Mouse (Mus musculus) kidney, embryonic 15.5 days (tissue): Measurements from ENCODE around the gene Zmym6. TPM values are rescaled to one million over a fixed set of nuclear protein-coding genes. Genes with fewer than 3 reads are reported as not detected.

Experiments used
- ATAC-seq: fragments of 200-750 bp; cut with Nextera tagmentation; replicated peaks from 2 replicates; pipeline ENCODE4 v1.8.0; 2017; ENCODE audit warnings: moderate TSS enrichment; ENCODE audit not compliant: low FRiP score
- H3K27ac ChIP-seq: fragments of 300-500 bp; sonication (generic); 2 replicates; pipeline ENCODE4 v1.5.1; 2015; ENCODE audit warnings: mild to moderate bottlenecking, inconsistent platforms
- H3K27me3 ChIP-seq: fragments of 300-500 bp; sonication (generic); 2 replicates; pipeline ENCODE4 v1.6.1; 2015; ENCODE audit warnings: inconsistent platforms
- H3K36me3 ChIP-seq: fragments of 300-500 bp; sonication (generic); 2 replicates; pipeline ENCODE4 v1.6.1; 2015; ENCODE audit warnings: inconsistent platforms
- H3K4me1 ChIP-seq: fragments of 300-500 bp; sonication (generic); 2 replicates; pipeline ENCODE4 v1.6.1; 2015; ENCODE audit warnings: inconsistent platforms
- H3K4me2 ChIP-seq: fragments of 300-500 bp; sonication (generic); 2 replicates; pipeline ENCODE4 v1.6.1; 2015; ENCODE audit warnings: moderate library complexity, mild to moderate bottlenecking, inconsistent platforms
- H3K4me3 ChIP-seq: fragments of 300-500 bp; sonication (generic); replicated peaks from 2 replicates; pipeline ENCODE4 v1.5.1; 2015; ENCODE audit warnings: mild to moderate bottlenecking, inconsistent platforms
- H3K9ac ChIP-seq: fragments of 300-500 bp; sonication (generic); 2 replicates; pipeline ENCODE4 v1.6.1; 2015; ENCODE audit warnings: mild to moderate bottlenecking, inconsistent platforms
- H3K9me3 ChIP-seq: fragments of 300-500 bp; sonication (generic); replicated peaks from 2 replicates; pipeline ENCODE4 v1.6.1; 2016; ENCODE audit warnings: inconsistent platforms
- WGBS: fragments of 180-500 bp; shearing (Covaris S2); methylation state at CpG from one replicate; pipeline ENCODE4 v1.1.7; 2015; ENCODE audit warnings: mixed read lengths; 5-methylcytosine and 5-hydroxymethylcytosine counted together
- polyA plus RNA-seq: library from polyadenylated mRNA; unstranded; fragments of >200 nt; fragmentation: Nextera tagmentation; extraction: Ambion mirVana; gene quantifications from 2 replicates; pipeline ENCODE4 v1.2.1, GENCODE M21; 2015

Zmym6 gene
- 18.7 and 19.3 TPM in 2 replicates for polyA plus RNA-seq

DNA sequence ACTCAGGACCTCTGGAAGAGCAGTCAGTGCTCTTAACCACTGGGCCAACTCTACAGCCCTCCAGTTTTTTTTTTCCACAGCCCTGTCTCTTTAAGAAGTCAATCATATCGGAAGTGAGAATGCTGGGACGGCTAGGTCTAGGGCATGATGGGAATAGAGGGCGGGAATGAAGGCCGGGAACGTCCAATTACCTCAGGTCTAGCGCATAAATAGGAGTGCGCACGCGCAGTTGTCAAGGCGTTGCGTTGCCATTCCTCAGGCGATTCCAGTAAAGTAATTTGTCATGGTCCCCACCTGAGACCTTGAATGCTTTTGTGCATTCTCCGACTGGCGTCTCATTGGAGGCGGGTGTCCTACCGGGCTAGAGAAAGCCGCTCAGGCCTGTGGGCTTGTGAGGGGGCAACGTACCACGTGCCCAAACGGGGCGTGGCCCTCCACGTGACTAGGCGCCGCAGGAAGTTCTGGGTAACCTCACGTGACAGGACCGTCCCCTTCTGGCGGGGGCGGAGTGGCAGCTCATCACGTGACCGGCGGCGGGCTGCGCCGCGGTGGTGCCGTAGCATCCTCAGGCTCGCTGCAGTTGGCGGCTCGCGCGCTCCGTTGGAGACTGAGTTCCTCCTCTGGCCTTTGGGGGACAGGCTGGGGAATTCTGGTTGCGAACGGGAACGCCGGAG lies at the start of gene Zmym6:
TSS of gene Zmym6 (plus strand) at position 509 of the 674 bp plus-strand sequence.
- H3K9ac ChIP-seq = peak within 1 kb of the TSS; percentile 61
- H3K4me3 ChIP-seq = peak within 1 kb of the TSS; percentile 66
- no peaks in the 10 kb centered on the region for H3K27me3 ChIP-seq
- no peaks in the 10 kb centered on the region for H3K36me3 ChIP-seq
- H3K27ac ChIP-seq = peak within 1 kb of the TSS; percentile 95
- H3K9me3 ChIP-seq = no peaks in the 10 kb centered on the region
- peaks cover 10% of the 10 kb centered on the region for H3K4me1 ChIP-seq
- ATAC-seq = peak; percentile 97
- H3K4me2 ChIP-seq = peak within 1 kb of the TSS; percentile 79
- under 1% methylated on average over 46 of the region's 46 CpGs for WGBS

DNA sequence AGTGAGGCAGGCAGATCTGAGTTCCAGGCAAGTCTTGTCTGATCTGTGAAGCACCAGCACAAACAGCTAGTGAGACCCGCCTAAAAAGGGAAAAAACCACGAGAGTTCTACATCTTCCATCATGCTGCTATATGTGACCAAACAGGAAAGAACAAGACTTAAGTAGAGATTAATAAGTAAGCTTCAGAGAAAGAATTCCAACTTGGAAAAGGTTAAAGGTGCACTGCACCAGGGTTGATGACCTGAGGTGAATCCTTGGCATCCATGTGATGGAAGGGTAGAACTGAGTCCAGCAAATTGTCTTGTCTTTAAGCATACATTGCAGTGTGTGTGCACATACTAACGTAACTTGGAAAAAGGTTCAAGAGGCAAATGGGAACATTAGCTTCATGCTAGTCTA lies 40.0 kb upstream of the Zmym6 start:
- peaks cover 7% of the 10 kb centered on the region; the same call in 1 of the 2 replicates for H3K4me1 ChIP-seq
- peaks cover 92% of the 10 kb centered on the region for H3K36me3 ChIP-seq
- 0 out of 2 replicates have a peak overlapping the region, but pooled peaks have one; percentile 4 for H3K27ac ChIP-seq
- no peaks in the 10 kb centered on the region for H3K27me3 ChIP-seq
- 92% methylated on average over 3 of the region's 3 CpGs for WGBS
- no peaks in the 10 kb centered on the region for H3K9me3 ChIP-seq
- no peak overlapping the region for H3K4me3 ChIP-seq
- no peak for ATAC-seq
- no peak overlapping the region for H3K9ac ChIP-seq
- no peak overlapping the region for H3K4me2 ChIP-seq

DNA sequence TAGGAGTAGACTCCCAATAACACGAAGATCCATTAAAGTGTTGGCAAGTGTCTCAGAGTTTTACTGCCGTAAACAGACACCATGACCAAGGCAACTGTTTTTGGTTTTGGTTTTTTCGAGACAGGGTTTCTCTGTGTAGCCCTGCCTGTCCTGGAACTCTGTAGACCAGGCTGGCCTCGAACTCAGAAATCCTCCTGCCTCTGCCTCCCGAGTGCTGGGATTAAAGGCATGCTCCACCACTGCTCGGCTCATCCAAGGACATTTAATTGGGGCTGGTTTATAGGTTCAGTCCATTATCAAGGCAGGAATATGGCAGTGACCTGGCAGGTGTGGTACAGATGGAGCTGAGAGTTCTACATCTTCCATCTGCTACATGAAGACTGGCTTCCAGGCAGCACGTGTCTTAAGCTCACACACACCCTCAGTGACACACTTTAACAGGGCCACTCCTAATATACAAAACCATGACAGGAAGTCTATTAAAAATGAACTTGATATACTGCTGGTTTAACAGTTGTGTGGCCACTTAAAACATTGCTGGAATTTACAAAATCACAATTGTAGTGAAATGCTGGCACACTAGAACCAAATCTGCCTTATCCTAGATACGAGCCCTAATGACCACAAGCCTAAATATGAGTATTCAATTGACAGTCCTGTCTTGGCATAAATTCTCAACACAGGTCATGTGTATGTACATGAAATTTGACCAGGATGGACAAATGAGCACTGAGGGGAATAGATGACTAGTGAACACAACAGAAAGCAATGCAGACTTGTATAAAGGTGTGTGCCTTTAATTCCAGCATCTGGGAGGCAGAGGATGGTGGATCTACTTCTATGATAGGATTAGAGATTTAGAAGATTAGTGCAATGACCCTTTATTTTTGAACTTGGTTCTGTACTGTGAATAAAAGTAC lies 39.0 kb upstream of the Zmym6 start:
- Histone ChIP-seq H3K9me3 (no peaks in the 10 kb centered on the region), H3K9ac (no peak overlapping the region), H3K36me3 (peaks cover 89% of the 10 kb centered on the region), H3K27ac (no peak overlapping the region), H3K4me3 (no peak overlapping the region), H3K4me1 (0 out of 2 replicates have a peak, but pooled peaks cover 4% of the 10 kb centered on the region), H3K4me2 (no peak overlapping the region), H3K27me3 (no peaks in the 10 kb centered on the region)
- ATAC-seq = no peak
- WGBS = 84% methylated on average over 8 of the region's 8 CpGs

DNA sequence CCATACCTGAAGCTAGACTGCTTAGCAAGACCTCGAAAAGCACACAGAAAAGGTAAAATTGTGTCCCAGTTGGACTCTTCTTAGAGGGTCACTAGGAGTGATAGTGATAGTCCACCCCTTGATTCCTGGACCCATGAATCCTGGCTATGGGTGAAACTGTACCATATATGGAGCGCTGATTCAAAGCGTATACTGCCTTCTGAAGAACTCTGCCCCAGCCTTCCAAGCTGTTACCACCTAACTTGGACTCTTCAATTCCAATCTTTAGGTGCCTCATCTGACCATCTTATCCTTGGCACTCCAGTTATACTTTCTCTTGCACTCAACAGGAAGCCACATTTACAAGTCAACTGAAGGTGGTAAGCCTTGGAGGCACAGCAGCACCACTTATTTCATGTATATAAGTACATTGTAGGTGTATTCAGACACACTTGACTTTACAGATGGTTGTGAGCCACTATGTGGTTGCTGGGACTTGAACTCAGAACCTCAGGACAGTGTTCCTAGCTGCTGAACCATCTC lies 38.3 kb upstream of the Zmym6 start:
- no peak overlapping the region for H3K4me3 ChIP-seq
- WGBS = 92% methylated on average over 3 of the region's 3 CpGs
- H3K27me3 ChIP-seq = no peaks in the 10 kb centered on the region
- no peak overlapping the region for H3K27ac ChIP-seq
- 0 out of 2 replicates have a peak, but pooled peaks cover under 1% of the 10 kb centered on the region for H3K4me1 ChIP-seq
- no peak; the same call in 1 of the 2 replicates for ATAC-seq
- peaks cover 85% of the 10 kb centered on the region for H3K36me3 ChIP-seq
- H3K9ac ChIP-seq = no peak overlapping the region
- no peaks in the 10 kb centered on the region for H3K9me3 ChIP-seq
- H3K4me2 ChIP-seq = no peak overlapping the region

DNA sequence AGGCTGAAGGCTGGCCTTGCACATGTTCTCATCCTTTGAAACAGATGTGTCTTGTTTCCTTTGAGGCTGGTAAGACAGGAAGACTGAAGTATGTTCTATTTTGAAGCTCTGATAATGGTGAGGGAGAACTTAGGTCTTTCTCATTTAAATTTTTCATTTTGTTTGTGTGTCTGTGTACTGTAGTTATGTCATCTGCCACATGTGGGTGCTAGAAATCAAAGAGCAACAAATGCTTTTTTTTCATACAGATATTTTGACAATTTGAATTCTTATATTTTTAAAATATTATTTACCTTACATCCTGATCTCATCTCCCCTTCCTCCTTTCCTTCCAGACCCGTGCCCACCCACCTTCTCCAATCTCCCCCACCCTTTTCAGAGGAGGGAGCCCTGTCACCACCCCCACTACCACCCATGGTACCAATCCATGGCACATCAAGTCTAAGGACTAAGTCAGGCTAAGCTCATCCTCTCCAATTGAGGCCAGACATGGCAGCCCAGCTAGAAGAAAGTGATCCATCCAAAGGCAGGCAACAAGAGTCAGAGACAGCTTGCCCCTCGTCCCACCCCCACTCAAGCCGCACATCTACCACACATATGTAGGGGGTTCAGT lies 37.2 kb upstream of the Zmym6 start:
- no peaks in the 10 kb centered on the region for H3K9me3 ChIP-seq
- no peak overlapping the region for H3K4me2 ChIP-seq
- H3K27me3 ChIP-seq = no peaks in the 10 kb centered on the region
- no peak overlapping the region for H3K27ac ChIP-seq
- H3K4me1 ChIP-seq = no peaks in the 10 kb centered on the region
- H3K36me3 ChIP-seq = peaks cover 83% of the 10 kb centered on the region
- no peak overlapping the region for H3K9ac ChIP-seq
- 0 out of 2 replicates have a peak, but pooled peaks have one; percentile 14 for ATAC-seq
- 71% methylated on average over 3 of the region's 3 CpGs for WGBS
- no peak overlapping the region for H3K4me3 ChIP-seq

DNA sequence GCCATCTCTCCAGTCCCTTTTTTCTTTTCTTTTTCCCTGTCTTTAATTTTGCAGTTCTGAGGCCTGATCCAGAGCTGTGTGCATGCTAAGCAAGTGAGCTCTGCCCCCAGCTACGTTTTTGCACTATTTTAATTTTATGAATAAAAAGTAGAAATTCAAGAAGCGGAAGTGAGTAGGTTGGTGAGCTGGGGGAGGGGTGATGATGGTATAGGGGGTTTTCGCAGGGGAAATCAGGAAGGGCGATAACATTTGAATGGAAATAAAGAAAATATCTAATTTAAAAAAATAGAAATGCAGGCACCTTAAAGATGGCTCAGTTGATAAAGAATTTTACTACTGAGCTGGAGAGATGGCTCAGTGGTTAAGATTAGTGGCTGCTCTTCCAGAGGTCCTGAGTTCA lies 33.6 kb upstream of the Zmym6 start:
- no peak overlapping the region for H3K4me3 ChIP-seq
- 83% methylated on average over 4 of the region's 4 CpGs for WGBS
- no peak for ATAC-seq
- H3K36me3 ChIP-seq = peaks cover 80% of the 10 kb centered on the region
- no peaks in the 10 kb centered on the region for H3K27me3 ChIP-seq
- no peak overlapping the region for H3K27ac ChIP-seq
- H3K9ac ChIP-seq = no peak overlapping the region
- no peaks in the 10 kb centered on the region for H3K4me1 ChIP-seq
- H3K9me3 ChIP-seq = no peaks in the 10 kb centered on the region
- H3K4me2 ChIP-seq = no peak overlapping the region

DNA sequence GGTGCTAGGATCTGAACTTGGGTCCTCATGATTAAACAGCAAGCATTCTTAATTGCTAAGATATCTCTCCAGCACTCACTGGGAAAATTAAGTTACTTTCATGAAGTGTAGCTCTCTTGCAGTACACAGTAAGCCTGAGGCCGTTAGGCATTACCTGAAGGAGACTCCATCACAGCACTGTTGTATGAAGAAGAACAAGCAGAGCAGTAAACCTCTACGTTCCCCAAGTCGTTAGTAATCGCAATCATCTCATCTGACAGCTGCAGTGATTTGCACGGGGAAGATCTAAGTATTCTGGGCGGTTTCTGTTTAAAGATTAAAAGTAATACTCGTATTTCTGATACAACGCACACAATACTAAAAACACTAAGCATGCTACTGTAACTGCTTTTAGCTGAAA lies 26.1 kb upstream of the Zmym6 start:
- no peak overlapping the region for H3K4me2 ChIP-seq
- H3K9me3 ChIP-seq = no peaks in the 10 kb centered on the region
- H3K27me3 ChIP-seq = no peaks in the 10 kb centered on the region
- WGBS = 88% methylated on average over 8 of the region's 8 CpGs
- peaks cover 80% of the 10 kb centered on the region for H3K36me3 ChIP-seq
- no peak overlapping the region for H3K4me3 ChIP-seq
- H3K4me1 ChIP-seq = no peaks in the 10 kb centered on the region
- H3K27ac ChIP-seq = no peak overlapping the region
- ATAC-seq = no peak
- no peak overlapping the region for H3K9ac ChIP-seq

DNA sequence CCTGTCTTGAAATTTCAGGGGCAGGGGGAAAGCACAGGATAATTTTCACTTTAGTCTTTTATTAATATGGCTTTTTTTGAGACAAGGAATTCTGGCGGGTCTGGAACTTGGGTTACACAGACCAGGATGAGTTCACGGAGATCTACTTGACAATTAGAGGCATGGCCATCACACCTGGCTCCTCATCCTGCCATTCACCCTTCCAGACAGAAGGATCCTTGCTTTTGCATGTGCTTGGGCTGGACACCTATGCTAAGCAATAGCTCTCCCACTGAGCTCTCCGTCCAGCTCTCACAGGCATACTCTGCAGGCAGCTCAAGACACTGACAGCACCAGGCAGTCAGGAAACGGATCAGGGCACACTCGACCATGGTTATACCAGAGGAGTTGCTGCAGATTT lies 24.1 kb upstream of the Zmym6 start:
- WGBS = 92% methylated on average over 5 of the region's 5 CpGs
- ATAC-seq = no peak

DNA sequence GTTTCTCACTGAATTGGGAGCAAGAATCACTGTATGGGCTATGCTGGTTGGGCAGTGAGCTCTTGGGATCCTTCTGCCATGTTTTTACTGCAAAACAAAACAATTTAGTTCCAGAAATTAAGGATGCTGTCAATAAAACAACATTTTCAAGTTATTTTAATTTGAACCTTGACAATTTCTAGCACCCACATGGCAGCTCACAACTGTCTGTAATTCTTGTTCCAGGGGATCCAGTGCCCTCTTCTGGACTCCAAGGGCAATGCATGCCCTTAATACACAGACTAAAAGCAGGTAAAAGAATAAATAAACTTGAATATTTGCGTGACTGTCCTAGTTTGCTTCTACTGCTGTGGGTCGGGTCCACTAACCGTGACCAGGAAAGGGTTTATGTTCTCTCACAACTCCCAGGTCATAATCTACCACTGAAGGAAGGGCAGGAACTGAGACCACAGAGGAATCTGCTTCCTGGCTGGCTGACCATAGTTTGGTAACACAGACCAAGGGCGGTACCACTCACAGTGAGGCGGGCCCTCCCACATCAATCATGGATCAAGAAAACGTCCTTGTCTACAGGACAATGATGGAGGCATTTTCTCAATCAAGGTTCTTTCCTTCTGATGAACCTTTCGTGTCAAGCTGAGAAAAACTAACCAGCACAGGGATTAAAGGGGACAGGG lies 22.5 kb upstream of the Zmym6 start:
- Histone ChIP-seq H3K9ac (no peak overlapping the region), H3K27ac (no peak overlapping the region), H3K4me1 (no peaks in the 10 kb centered on the region), H3K9me3 (no peaks in the 10 kb centered on the region), H3K4me3 (no peak overlapping the region), H3K27me3 (no peaks in the 10 kb centered on the region), H3K4me2 (no peak overlapping the region), H3K36me3 (peaks cover 75% of the 10 kb centered on the region)
- WGBS = 84% methylated on average over 7 of the region's 7 CpGs
- ATAC-seq = no peak

More for the DNA sequence above, 24.1 kb upstream of the Zmym6 start:
- Histone ChIP-seq H3K4me1 (no peaks in the 10 kb centered on the region), H3K36me3 (peaks cover 77% of the 10 kb centered on the region), H3K9me3 (no peaks in the 10 kb centered on the region), H3K27me3 (no peaks in the 10 kb centered on the region), H3K4me2 (no peak overlapping the region), H3K27ac (no peak overlapping the region), H3K9ac (no peak overlapping the region), H3K4me3 (no peak overlapping the region)

DNA sequence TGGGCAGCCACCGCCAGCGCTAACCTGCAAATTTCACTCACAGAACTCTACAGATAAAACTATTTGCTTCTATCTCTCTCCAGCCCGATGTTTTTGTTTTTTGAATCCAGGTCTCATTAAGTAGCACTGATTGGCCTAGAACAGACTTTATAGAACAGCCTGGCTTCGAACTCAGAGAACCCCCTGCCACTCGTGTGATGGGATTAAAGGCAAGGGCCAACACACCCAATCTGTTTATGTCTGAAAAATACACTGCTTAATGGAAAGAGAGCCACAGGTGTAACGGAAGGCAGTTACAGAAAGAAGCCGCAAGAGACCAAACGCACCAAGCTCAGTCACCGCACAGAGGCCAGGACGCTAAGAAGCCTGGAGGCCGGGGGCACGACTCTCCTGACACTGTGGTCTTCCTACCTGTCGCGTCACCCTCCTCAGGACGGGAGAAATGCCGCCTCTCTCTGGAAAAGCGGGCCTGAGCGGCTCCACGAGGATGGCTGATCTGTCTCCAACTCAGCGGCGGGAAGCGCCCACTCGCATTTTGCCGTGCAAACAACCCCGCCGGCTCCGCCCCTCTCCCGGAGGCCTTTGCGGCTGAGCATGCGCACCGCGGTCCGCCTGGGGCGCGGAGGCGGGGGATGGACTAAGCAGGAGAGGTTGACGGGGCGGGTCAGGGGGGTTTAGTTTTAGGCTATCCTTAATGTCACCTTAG lies 16.4 kb upstream of the Zmym6 start, which contains the start of gene Zmym1:
TSS of gene Zmym1 (minus strand) at position 568 of the 706 bp plus-strand sequence.
- Histone ChIP-seq H3K9me3 (no peaks in the 10 kb centered on the region), H3K4me2 (peak within 1 kb of the TSS; percentile 77), H3K4me1 (0 out of 2 replicates have a peak, but pooled peaks cover 4% of the 10 kb centered on the region), H3K27ac (peak within 1 kb of the TSS; percentile 72), H3K27me3 (no peaks in the 10 kb centered on the region), H3K9ac (peak within 1 kb of the TSS; percentile 83), H3K36me3 (peaks cover 26% of the 10 kb centered on the region), H3K4me3 (peak within 1 kb of the TSS; percentile 77)
- under 1% methylated on average over 38 of the region's 38 CpGs for WGBS
- ATAC-seq = peak; percentile 95

DNA sequence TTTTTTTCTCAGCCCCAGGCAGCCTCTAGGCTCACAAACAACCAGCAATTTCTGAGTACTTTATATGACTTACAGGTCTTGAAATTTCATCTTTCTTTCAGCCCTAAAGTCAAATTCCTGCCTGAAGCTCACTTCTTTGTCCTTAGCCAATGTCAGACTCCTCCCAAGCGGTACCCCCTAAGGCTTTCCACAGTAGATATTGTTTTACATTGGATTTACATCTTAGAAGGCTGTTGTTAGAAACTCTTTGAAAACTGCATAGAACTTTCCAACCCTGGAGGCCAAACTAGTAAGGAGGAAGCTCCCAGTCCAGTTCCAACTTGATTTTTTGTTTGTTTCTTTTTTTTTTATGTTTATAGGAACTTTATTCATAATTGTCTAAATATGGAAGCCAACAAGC lies 13.1 kb upstream of the Zmym6 start:
- Histone ChIP-seq H3K4me3 (no peak overlapping the region), H3K36me3 (0 out of 2 replicates have a peak, but pooled peaks cover 4% of the 10 kb centered on the region), H3K4me1 (0 out of 2 replicates have a peak, but pooled peaks cover 4% of the 10 kb centered on the region), H3K4me2 (no peak overlapping the region), H3K27ac (no peak overlapping the region), H3K9me3 (0 out of 2 replicates have a peak, but pooled peaks cover 3% of the 10 kb centered on the region), H3K27me3 (no peaks in the 10 kb centered on the region), H3K9ac (no peak overlapping the region)
- 41% methylated on average over 1 of the region's 1 CpGs for WGBS
- ATAC-seq = no peak
